Mouse (Mus musculus): Measurements from ENCODE around the gene Slc34a1. TPM values are rescaled to one million over a fixed set of nuclear protein-coding genes. Genes with fewer than 3 reads are reported as not detected.
A peak's percentile ranks its signal among the peaks of the same experiment; 100 is the strongest.

Gene Slc34a1
- polyA plus RNA-seq, 2 experiments: not detected

DNA sequence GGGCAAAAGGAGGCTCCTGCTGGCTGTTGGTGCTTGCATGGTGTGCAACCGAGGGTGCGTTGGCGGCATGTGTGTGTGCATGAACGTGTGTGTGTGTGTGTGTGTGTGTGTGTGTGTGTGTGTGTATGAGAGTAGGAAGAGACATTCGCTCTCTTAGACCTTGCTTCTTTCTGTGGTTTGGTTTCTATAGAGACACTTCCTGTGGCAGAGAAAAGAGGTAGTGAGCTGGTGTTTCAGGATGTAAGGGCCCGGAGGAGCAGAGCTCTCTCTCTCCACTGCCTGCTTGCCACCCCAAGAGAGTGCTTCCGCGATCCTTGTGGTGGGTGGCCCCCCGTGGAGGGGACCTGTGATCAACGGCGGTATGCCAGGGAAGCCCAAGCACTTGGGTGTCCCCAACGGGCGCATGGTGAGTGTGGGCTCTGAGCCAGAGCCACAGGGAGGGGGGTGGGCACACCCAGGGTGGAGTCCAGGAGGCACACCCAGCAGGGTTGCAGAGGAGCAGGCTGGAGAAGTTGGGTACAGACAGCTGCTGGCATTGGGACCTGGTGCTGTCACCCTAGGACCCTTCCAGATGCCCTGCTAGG is 28.4 kb upstream of the Slc34a1 start, which contains the start of gene Rgs14:
Rgs14 (plus strand) TSS at position 202 of the 584 bp plus-strand sequence.
- H3K27ac ChIP-seq (replicated peaks; ENCODE audit: low read depth, low read length): no peak within 1 kb of the TSS
- no peaks in the 10 kb centered on the region for H3K36me3 ChIP-seq (ENCODE audit: control insufficient read depth, insufficient read depth, low read length)
- H3K4me1 ChIP-seq (ENCODE audit: control insufficient read depth, insufficient read depth, low read length): no peaks in the 10 kb centered on the region
- ATAC-seq (ENCODE audit: low FRiP score, low read depth) (no peak), DNase-seq (ENCODE audit: low spot score) (no peak)
- TF ChIP-seq POLR2A (IDR thresholded peaks at IDR 0.05; ENCODE audit: borderline replicate concordance, extremely low read depth, insufficient read depth, insufficient read length): no peak
- no peak within 1 kb of the TSS for H3K4me3 ChIP-seq (replicated peaks; ENCODE audit: low read length)
- H3K9ac ChIP-seq (ENCODE audit: low read depth, low read length, severe bottlenecking): no peak within 1 kb of the TSS
- 0 out of 2 replicates have a peak within 1 kb of the TSS, but pooled peaks have one; percentile 10 for H3K4me2 ChIP-seq (replicated peaks; ENCODE audit: low read depth, low read length, severe bottlenecking)
- H3K27me3 ChIP-seq (ENCODE audit: control insufficient read depth, insufficient read depth, low read length): no peaks in the 10 kb centered on the region
- 59% methylated on average over 13 of the region's 13 CpGs for WGBS
- H3K9me3 ChIP-seq (ENCODE audit: control insufficient read depth, low read length): no peaks in the 10 kb centered on the region

DNA sequence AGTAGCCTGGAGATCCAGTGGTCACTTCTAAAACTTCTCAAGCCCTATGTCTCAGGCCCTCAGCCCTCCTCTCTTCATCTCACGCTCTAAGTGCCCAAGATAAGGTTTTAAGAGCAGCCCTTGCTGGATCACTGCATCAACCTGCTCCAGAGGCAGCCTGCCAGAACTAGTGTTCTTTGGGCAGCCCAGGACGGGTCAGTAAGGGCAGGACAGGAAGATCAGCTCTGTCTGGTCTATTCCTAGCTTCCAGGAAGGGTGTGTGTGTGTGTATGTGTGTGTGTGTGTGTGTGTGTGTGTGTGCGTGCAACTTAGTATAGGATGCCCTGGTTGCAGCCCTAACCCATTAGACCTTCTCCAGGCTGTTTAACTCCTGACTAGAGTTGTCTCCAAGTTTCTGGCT is 27.8 kb upstream of the Slc34a1 start:
- H3K9ac ChIP-seq (ENCODE audit: low read depth, low read length, severe bottlenecking): no peak overlapping the region
- 42% methylated on average over 3 of the region's 3 CpGs for WGBS
- no peak for TF ChIP-seq POLR2A (IDR thresholded peaks at IDR 0.05; ENCODE audit: borderline replicate concordance, extremely low read depth, insufficient read depth, insufficient read length)
- no peaks in the 10 kb centered on the region for H3K36me3 ChIP-seq (ENCODE audit: control insufficient read depth, insufficient read depth, low read length)
- no peak overlapping the region for H3K4me2 ChIP-seq (replicated peaks; ENCODE audit: low read depth, low read length, severe bottlenecking)
- no peak for ATAC-seq (ENCODE audit: low FRiP score, low read depth)
- no peak overlapping the region for H3K4me3 ChIP-seq (replicated peaks; ENCODE audit: low read length)
- no peak for DNase-seq (ENCODE audit: low spot score)
- H3K27me3 ChIP-seq (ENCODE audit: control insufficient read depth, insufficient read depth, low read length): no peaks in the 10 kb centered on the region
- no peaks in the 10 kb centered on the region for H3K9me3 ChIP-seq (ENCODE audit: control insufficient read depth, low read length)
- H3K27ac ChIP-seq (replicated peaks; ENCODE audit: low read depth, low read length): no peak overlapping the region
- H3K4me1 ChIP-seq (ENCODE audit: control insufficient read depth, insufficient read depth, low read length): no peaks in the 10 kb centered on the region

DNA sequence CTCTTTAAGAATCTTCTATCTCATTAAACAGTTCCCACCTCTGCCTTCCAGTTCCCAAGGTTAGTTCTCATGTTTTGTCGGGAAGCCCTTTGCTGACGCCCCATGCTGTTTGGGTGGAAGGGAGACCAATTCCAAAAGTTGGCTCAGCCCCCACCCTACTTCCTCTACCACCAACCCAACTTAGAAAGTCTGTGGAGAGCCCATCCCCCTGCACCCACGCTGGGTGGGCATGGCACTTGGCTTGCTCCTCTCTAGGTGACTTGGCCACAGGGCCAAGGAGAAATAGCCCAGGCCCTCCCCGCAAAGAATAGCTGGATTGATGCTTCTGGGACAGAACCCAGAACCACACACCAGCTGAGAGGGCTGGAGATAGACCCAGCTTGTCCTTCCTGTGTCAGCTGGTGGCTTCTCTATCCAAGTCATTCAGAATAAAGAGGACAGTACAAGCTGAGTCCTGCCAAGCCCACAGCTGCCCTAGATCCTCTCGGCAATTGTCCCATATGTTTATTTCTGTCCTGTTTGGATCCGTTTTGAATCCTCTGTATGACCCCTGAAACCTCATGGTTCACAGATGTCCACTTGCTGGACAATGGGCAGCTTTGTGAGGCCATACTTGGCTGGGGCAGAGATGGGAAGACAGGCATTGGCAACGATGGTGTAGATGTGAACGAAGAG is 26.8 kb upstream of the Slc34a1 start:
- ATAC-seq (ENCODE audit: low FRiP score, low read depth): no peak
- no peaks in the 10 kb centered on the region for H3K36me3 ChIP-seq (ENCODE audit: control insufficient read depth, insufficient read depth, low read length)
- no peak overlapping the region for H3K4me2 ChIP-seq (replicated peaks; ENCODE audit: low read depth, low read length, severe bottlenecking)
- H3K27me3 ChIP-seq (ENCODE audit: control insufficient read depth, insufficient read depth, low read length): no peaks in the 10 kb centered on the region
- WGBS: 67% methylated on average over 8 of the region's 8 CpGs
- no peak overlapping the region for H3K4me3 ChIP-seq (replicated peaks; ENCODE audit: low read length)
- no peaks in the 10 kb centered on the region for H3K9me3 ChIP-seq (ENCODE audit: control insufficient read depth, low read length)
- TF ChIP-seq POLR2A (IDR thresholded peaks at IDR 0.05; ENCODE audit: borderline replicate concordance, extremely low read depth, insufficient read depth, insufficient read length): no peak
- H3K4me1 ChIP-seq (ENCODE audit: control insufficient read depth, insufficient read depth, low read length): no peaks in the 10 kb centered on the region
- H3K9ac ChIP-seq (ENCODE audit: low read depth, low read length, severe bottlenecking): no peak overlapping the region
- no peak for DNase-seq (ENCODE audit: low spot score)
- no peak overlapping the region for H3K27ac ChIP-seq (replicated peaks; ENCODE audit: low read depth, low read length)

DNA sequence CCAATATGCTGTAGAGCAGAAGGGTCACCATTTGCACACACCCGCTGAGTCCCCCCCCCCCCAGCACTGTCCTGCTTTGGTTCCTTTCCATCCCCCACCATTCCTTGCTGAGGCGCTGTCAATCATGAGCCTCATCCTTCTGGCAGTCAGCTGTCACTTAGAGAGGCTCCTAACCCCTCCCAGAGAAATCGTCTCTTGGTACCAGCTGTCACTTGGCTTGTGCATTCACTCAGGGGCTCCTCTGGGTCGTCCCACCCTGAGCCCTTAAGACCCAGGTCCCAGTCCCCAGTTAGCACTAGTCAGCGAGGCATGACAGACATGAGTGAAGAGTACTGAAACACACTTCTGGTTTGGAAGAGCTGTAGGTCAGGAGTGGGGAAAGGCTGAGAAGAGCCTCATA is 26.2 kb upstream of the Slc34a1 start:
- no peaks in the 10 kb centered on the region for H3K9me3 ChIP-seq (ENCODE audit: control insufficient read depth, low read length)
- H3K4me2 ChIP-seq (replicated peaks; ENCODE audit: low read depth, low read length, severe bottlenecking): no peak overlapping the region
- TF ChIP-seq POLR2A (IDR thresholded peaks at IDR 0.05; ENCODE audit: borderline replicate concordance, extremely low read depth, insufficient read depth, insufficient read length): no peak
- H3K4me3 ChIP-seq (replicated peaks; ENCODE audit: low read length): no peak overlapping the region
- DNase-seq (ENCODE audit: low spot score) (no peak), ATAC-seq (ENCODE audit: low FRiP score, low read depth) (peak; percentile 47; the same call in 1 of the 2 replicates)
- 55% methylated on average over 4 of the region's 5 CpGs for WGBS
- no peak overlapping the region for H3K9ac ChIP-seq (ENCODE audit: low read depth, low read length, severe bottlenecking)
- no peaks in the 10 kb centered on the region for H3K27me3 ChIP-seq (ENCODE audit: control insufficient read depth, insufficient read depth, low read length)
- H3K27ac ChIP-seq (replicated peaks; ENCODE audit: low read depth, low read length): no peak overlapping the region
- no peaks in the 10 kb centered on the region for H3K36me3 ChIP-seq (ENCODE audit: control insufficient read depth, insufficient read depth, low read length)
- no peaks in the 10 kb centered on the region for H3K4me1 ChIP-seq (ENCODE audit: control insufficient read depth, insufficient read depth, low read length)

DNA sequence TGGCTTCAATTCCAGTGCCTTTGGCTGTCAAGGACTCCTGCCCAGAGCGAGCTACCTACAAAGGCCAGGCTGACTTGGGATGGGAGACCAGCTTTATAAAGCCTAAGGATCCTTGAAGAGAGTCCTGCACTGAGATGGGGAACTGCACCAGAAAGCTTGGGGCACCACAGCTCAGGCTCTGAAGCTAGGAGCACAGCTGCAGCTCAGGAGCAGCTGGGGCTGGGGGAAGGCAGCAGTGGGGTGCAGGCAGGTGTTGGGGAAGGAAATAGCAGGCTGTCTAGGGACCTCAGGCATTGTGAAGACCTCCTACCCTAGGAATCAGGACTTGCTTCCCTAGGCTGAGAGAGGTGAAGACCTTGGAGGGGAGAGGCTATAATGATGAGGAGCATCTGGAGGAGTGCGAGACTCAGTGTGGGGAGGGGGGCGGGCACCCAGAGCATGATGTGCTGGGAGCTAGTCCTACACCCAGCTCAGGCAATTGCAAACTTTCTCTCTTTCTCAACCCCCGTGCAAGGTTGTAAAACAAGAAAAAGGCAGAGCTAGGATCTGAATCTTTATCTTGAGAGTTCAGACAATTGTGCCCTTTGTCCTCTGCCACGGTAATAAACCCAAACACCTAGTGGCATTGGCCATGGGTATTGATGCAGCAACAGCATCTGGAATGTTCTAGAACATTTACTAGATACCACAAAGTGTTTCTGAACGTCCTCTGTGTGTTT is 23.6 kb upstream of the Slc34a1 start:
- TF ChIP-seq POLR2A (IDR thresholded peaks at IDR 0.05; ENCODE audit: borderline replicate concordance, extremely low read depth, insufficient read depth, insufficient read length): no peak
- no peak for DNase-seq (ENCODE audit: low spot score)
- H3K9me3 ChIP-seq (ENCODE audit: control insufficient read depth, low read length): no peaks in the 10 kb centered on the region
- H3K9ac ChIP-seq (ENCODE audit: low read depth, low read length, severe bottlenecking): no peak overlapping the region
- no peak for ATAC-seq (ENCODE audit: low FRiP score, low read depth)
- WGBS: 60% methylated on average over 6 of the region's 6 CpGs
- H3K4me1 ChIP-seq (ENCODE audit: control insufficient read depth, insufficient read depth, low read length): no peaks in the 10 kb centered on the region
- no peak overlapping the region for H3K4me2 ChIP-seq (replicated peaks; ENCODE audit: low read depth, low read length, severe bottlenecking)
- no peak overlapping the region for H3K4me3 ChIP-seq (replicated peaks; ENCODE audit: low read length)
- peaks cover 23% of the 10 kb centered on the region for H3K27me3 ChIP-seq (ENCODE audit: control insufficient read depth, insufficient read depth, low read length)
- H3K27ac ChIP-seq (replicated peaks; ENCODE audit: low read depth, low read length): no peak overlapping the region
- no peaks in the 10 kb centered on the region for H3K36me3 ChIP-seq (ENCODE audit: control insufficient read depth, insufficient read depth, low read length)

Data from limb, embryonic 14.5 days (tissue).